Mouse (Mus musculus) MEL (cell line): ENCODE results near the gene Mbnl1. TPM values are rescaled to one million over a fixed set of nuclear protein-coding genes. Genes with fewer than 3 reads are reported as not detected.

Experiments
- DNase-seq: peaks from one replicate; pipeline ENCODE4 v3.0.0; 2011; ENCODE audit warnings: low read depth, low spot score
- H3K27ac ChIP-seq: 2 replicates; pipeline ENCODE4 v1.5.1; 2012; ENCODE audit warnings: low read depth, mild to moderate bottlenecking, control low read depth, low read length, moderate library complexity; ENCODE audit not compliant: control insufficient read depth
- H3K27me3 ChIP-seq, 2 experiments: fragments of 150-350 bp in 1 of 2; sonication (generic) in 1 of 2; 2 replicates each; pipeline ENCODE4 v1.6.1; 2012; ENCODE audit warnings: low read length in 2 of 2, mild to moderate bottlenecking in 2 of 2, improper control_type of control experiment in 1 of 2, moderate library complexity in 1 of 2; ENCODE audit not compliant: insufficient read depth in 2 of 2, control insufficient read depth in 1 of 2
- H3K36me3 ChIP-seq, 2 experiments: 2 replicates each; pipeline ENCODE4 v1.6.1; 2012 to 2014; ENCODE audit warnings: low read length in 2 of 2, improper control_type of control experiment in 1 of 2, inconsistent platforms in 1 of 2, mild to moderate bottlenecking in 1 of 2; ENCODE audit not compliant: insufficient read depth in 2 of 2, control insufficient read depth in 1 of 2
- H3K4me1 ChIP-seq, 2 experiments: fragments of 150-350 bp in 1 of 2; sonication (generic) in 1 of 2; 2 replicates each; pipeline ENCODE4 v1.6.1; 2012; ENCODE audit warnings: low read length in 2 of 2, improper control_type of control experiment in 1 of 2, mild to moderate bottlenecking in 1 of 2; ENCODE audit not compliant: insufficient read depth in 2 of 2, control insufficient read depth in 1 of 2
- H3K4me3 ChIP-seq, 2 experiments: fragments of 150-350 bp in 1 of 2; sonication (generic) in 1 of 2; 2 replicates each; pipeline ENCODE4 v1.5.1; 2012; ENCODE audit warnings: low read depth in 2 of 2, low read length in 2 of 2, mild to moderate bottlenecking in 2 of 2, moderate library complexity in 2 of 2, control low read depth in 1 of 2, improper control_type of control experiment in 1 of 2; ENCODE audit not compliant: control insufficient read depth in 1 of 2, insufficient read depth in 1 of 2
- H3K79me2 ChIP-seq: 2 replicates; pipeline ENCODE4 v1.6.1; 2012; ENCODE audit warnings: mild to moderate bottlenecking, low read length, moderate library complexity; ENCODE audit not compliant: control insufficient read depth, poor library complexity, insufficient read depth
- H3K9ac ChIP-seq: 2 replicates; pipeline ENCODE4 v1.6.1; 2012; ENCODE audit warnings: low read depth, mild to moderate bottlenecking, control low read depth, low read length, moderate library complexity; ENCODE audit not compliant: control insufficient read depth, poor library complexity, severe bottlenecking
- H3K9me3 ChIP-seq: fragments of 150-350 bp; sonication (generic); replicated peaks from 2 replicates; pipeline ENCODE4 v1.6.1; 2012; ENCODE audit warnings: mild to moderate bottlenecking, low read length, improper control_type of control experiment, moderate library complexity; ENCODE audit not compliant: insufficient read depth
- CHD1 ChIP-seq: IDR thresholded peaks from 2 replicates; pipeline ENCODE4 v1.6.1; 2012; ENCODE audit warnings: low read depth, mild to moderate bottlenecking, inconsistent platforms, low read length, improper control_type of control experiment
- CHD2 ChIP-seq: IDR thresholded peaks from 2 replicates; pipeline ENCODE4 v1.6.1; 2011; ENCODE audit warnings: low read length, improper control_type of control experiment
- CTCF ChIP-seq, 3 experiments: IDR thresholded peaks in 2 of 3; conservative IDR thresholded peaks in 1 of 3; 2 replicates each; pipeline ENCODE4 v1.5.1; 2011 to 2012; ENCODE audit warnings: low read length in 3 of 3, low read depth in 2 of 3, mild to moderate bottlenecking in 2 of 3, improper control_type of control experiment in 1 of 3, inconsistent platforms in 1 of 3, mixed read lengths in 1 of 3, moderate library complexity in 1 of 3; ENCODE audit not compliant: control insufficient read depth in 1 of 3, insufficient read depth in 1 of 3, poor library complexity in 1 of 3, severe bottlenecking in 1 of 3
- ETS1 ChIP-seq: IDR thresholded peaks from 2 replicates; pipeline ENCODE4 v1.6.1; 2012; ENCODE audit warnings: low read depth, mild to moderate bottlenecking, inconsistent platforms, low read length, improper control_type of control experiment, moderate library complexity
- GATA1 ChIP-seq: IDR thresholded peaks from 2 replicates; pipeline ENCODE4 v1.6.1; 2011; ENCODE audit warnings: low read depth, low read length, improper control_type of control experiment
- MAFK ChIP-seq: IDR thresholded peaks from 2 replicates; pipeline ENCODE4 v1.6.1; 2011; ENCODE audit warnings: low read depth, mild to moderate bottlenecking, low read length, improper control_type of control experiment, borderline replicate concordance
- MAZ ChIP-seq: IDR thresholded peaks from 2 replicates; pipeline ENCODE4 v1.6.1; 2012; ENCODE audit warnings: low read depth, mild to moderate bottlenecking, inconsistent platforms, low read length, improper control_type of control experiment
- MEF2A ChIP-seq: IDR thresholded peaks from 2 replicates; pipeline ENCODE4 v1.6.1; 2014; ENCODE audit warnings: low read depth, mild to moderate bottlenecking, inconsistent platforms, low read length, improper control_type of control experiment; ENCODE audit not compliant: poor library complexity, insufficient replicate concordance, severe bottlenecking; ENCODE audit errors: extremely low read depth
- MXI1 ChIP-seq: IDR thresholded peaks from 2 replicates; pipeline ENCODE4 v1.6.1; 2011; ENCODE audit warnings: mild to moderate bottlenecking, low read depth, low read length, improper control_type of control experiment
- MYC ChIP-seq: IDR thresholded peaks from 2 replicates; pipeline ENCODE4 v1.6.1; 2011; ENCODE audit warnings: low read depth, mild to moderate bottlenecking, low read length, improper control_type of control experiment, moderate library complexity
- NRF1 ChIP-seq: IDR thresholded peaks from 2 replicates; pipeline ENCODE4 v1.6.1; 2014; ENCODE audit warnings: low read depth, mild to moderate bottlenecking, inconsistent platforms, low read length, improper control_type of control experiment, moderate library complexity; ENCODE audit not compliant: poor library complexity, insufficient read depth, severe bottlenecking
- POLR2AphosphoS2 ChIP-seq: IDR thresholded peaks from 2 replicates; pipeline ENCODE4 v1.6.1; 2011; ENCODE audit warnings: low read length, improper control_type of control experiment
- RAD21 ChIP-seq: IDR thresholded peaks from 2 replicates; pipeline ENCODE4 v1.6.1; 2011; ENCODE audit warnings: mild to moderate bottlenecking, low read depth, low read length, improper control_type of control experiment
- SIN3A ChIP-seq: IDR thresholded peaks from 2 replicates; pipeline ENCODE4 v1.6.1; 2012; ENCODE audit warnings: low read length, improper control_type of control experiment, inconsistent platforms
- SMC3 ChIP-seq: IDR thresholded peaks from 2 replicates; pipeline ENCODE4 v1.6.1; 2011; ENCODE audit warnings: low read depth, low read length, improper control_type of control experiment
- TBP ChIP-seq: IDR thresholded peaks from 2 replicates; pipeline ENCODE4 v1.8.0; 2011; ENCODE audit warnings: low read depth, low read length, improper control_type of control experiment
- USF1 ChIP-seq: IDR thresholded peaks from 2 replicates; pipeline ENCODE4 v1.6.1; 2014; ENCODE audit warnings: low read depth, mild to moderate bottlenecking, inconsistent platforms, low read length, improper control_type of control experiment, moderate library complexity
- ZC3H11A ChIP-seq: IDR thresholded peaks from 2 replicates; pipeline ENCODE4 v1.6.1; 2012; ENCODE audit warnings: low read depth, mild to moderate bottlenecking, inconsistent platforms, low read length, improper control_type of control experiment
- ZMIZ1 ChIP-seq: IDR thresholded peaks from 2 replicates; pipeline ENCODE4 v1.6.1; 2012; ENCODE audit warnings: low read depth, mild to moderate bottlenecking, inconsistent platforms, low read length, improper control_type of control experiment, moderate library complexity
- ZNF384 ChIP-seq: IDR thresholded peaks from 2 replicates; pipeline ENCODE4 v1.6.1; 2012; ENCODE audit warnings: low read depth, mild to moderate bottlenecking, inconsistent platforms, low read length, improper control_type of control experiment
- polyA plus RNA-seq, 2 experiments: library from polyadenylated mRNA; stranded (reverse) in 1 of 2; unstranded in 1 of 2; fragments of >175 nt in 1 of 2; fragments of >200 nt in 1 of 2; gene quantifications; 2 replicates each; pipeline versions ENCODE4 v1.2.1 to v1.2.4; 2012; ENCODE audit warnings: low replicate concordance in 2 of 2, low read depth in 1 of 2; ENCODE audit not compliant: insufficient read length in 2 of 2, insufficient read depth in 1 of 2, missing spikeins in 1 of 2
- total RNA-seq: library from RNA; depleted of rRNA; stranded (reverse); fragments of 300-350 nt; gene quantifications from 2 replicates; pipeline ENCODE4 v1.2.3, GENCODE M21; 2012

The Mbnl1 gene
- total and polyA plus RNA-seq, 3 experiments = 250 to 371 (median 341) TPM

- TF ChIP-seq CTCF (IDR thresholded peaks at IDR 0.05 in 2 of 3, conservative IDR thresholded peaks at IDR 0.05 in 1 of 3; ENCODE audit: control insufficient read depth in 1 of 3, insufficient read depth in 1 of 3, low read depth in 2 of 3, low read length in 3 of 3, poor library complexity in 1 of 3, severe bottlenecking in 1 of 3) = no peak
- TF ChIP-seq ZMIZ1 = no peak
- peak; percentile 83 for TF ChIP-seq TBP
- peak; percentile 47; the same call in 1 of the 2 replicates for TF ChIP-seq MAFK
- TF ChIP-seq SIN3A = peak; percentile 98
- peak; percentile 90 for TF ChIP-seq GATA1
- TF ChIP-seq MXI1 = peak; percentile 86
- no peak; the same call in 1 of the 2 replicates for TF ChIP-seq POLR2AphosphoS2
These were observed 131.6 kb downstream of the Mbnl1 start (continued) for GRCm38 (mm10) chr3:60604205-60604604.

GRCm38 (mm10) chr3:60608952-60609403 is 136.3 kb downstream of the Mbnl1 start:
- DNase-seq = peak; percentile 65
- TF ChIP-seq POLR2AphosphoS2 = no peak
- TF ChIP-seq CHD1 = no peak
- peak; percentile 51 for TF ChIP-seq SMC3
- peak; percentile 35; the same call in 1 of the 2 replicates for TF ChIP-seq ETS1
- TF ChIP-seq CTCF (IDR thresholded peaks at IDR 0.05 in 2 of 3, conservative IDR thresholded peaks at IDR 0.05 in 1 of 3; ENCODE audit: control insufficient read depth in 1 of 3, insufficient read depth in 1 of 3, low read depth in 2 of 3, low read length in 3 of 3, poor library complexity in 1 of 3, severe bottlenecking in 1 of 3) = peak; percentile 7 to 68 (median 60); a peak in 4 of 6 replicates
- no peak for TF ChIP-seq CHD2
- TF ChIP-seq SIN3A = 0 out of 2 replicates have a peak, but pooled peaks have one; percentile 37
- TF ChIP-seq MXI1 = no peak
- TF ChIP-seq RAD21 = peak; percentile 51
- TF ChIP-seq MEF2A = no peak
- TF ChIP-seq MAZ = no peak
- TF ChIP-seq USF1 = no peak
- peak; percentile 71 for TF ChIP-seq MAFK
- TF ChIP-seq, all 39 proteins: peak for 6
- peaks cover 50 to 63% of the 10 kb centered on the region in 2 experiments for H3K36me3 ChIP-seq
- no peak overlapping the region for H3K27ac ChIP-seq
- peaks cover 14 to 18% of the 10 kb centered on the region in 2 experiments for H3K4me1 ChIP-seq
- H3K79me2 ChIP-seq = peaks cover 42% of the 10 kb centered on the region
- no peaks in the 10 kb centered on the region for H3K9me3 ChIP-seq
- no peaks in the 10 kb centered on the region for H3K27me3 ChIP-seq
- no peak overlapping the region for H3K9ac ChIP-seq
- no peak overlapping the region for H3K4me3 ChIP-seq

GRCm38 (mm10) chr3:60611839-60612238 is 139.2 kb downstream of the Mbnl1 start:
- peaks cover 31% of the 10 kb centered on the region for H3K79me2 ChIP-seq
- no peaks in the 10 kb centered on the region for H3K27me3 ChIP-seq
- peak; percentile 80 for DNase-seq
- no peak overlapping the region for H3K4me3 ChIP-seq
- H3K4me1 ChIP-seq = peaks cover 13 to 19% of the 10 kb centered on the region in 2 experiments
- TF ChIP-seq SMC3 (peak; percentile 71), MAFK (no peak), POLR2AphosphoS2 (no peak), ZC3H11A (peak; percentile 59), MYC (no peak), SIN3A (no peak), NRF1 (no peak), CTCF (IDR thresholded peaks at IDR 0.05 in 2 of 3, conservative IDR thresholded peaks at IDR 0.05 in 1 of 3; ENCODE audit: control insufficient read depth in 1 of 3, insufficient read depth in 1 of 3, low read depth in 2 of 3, low read length in 3 of 3, poor library complexity in 1 of 3, severe bottlenecking in 1 of 3) (peak in 2 of 3 experiments; percentile 50 to 77; a peak in 4 of 6 replicates), RAD21 (peak; percentile 76), ZNF384 (peak; percentile 76)
- peaks cover 45 to 62% of the 10 kb centered on the region in 2 experiments for H3K36me3 ChIP-seq
- H3K9ac ChIP-seq = no peak overlapping the region
- H3K9me3 ChIP-seq = no peaks in the 10 kb centered on the region
- H3K27ac ChIP-seq = no peak overlapping the region
